Mouse (Mus musculus): ENCODE measurements around the gene Raet1e.
"Not testable (repeated sequence)": the region's sequence is repeated elsewhere in the genome, so short reads cannot be mapped to it uniquely, and the experiment has no call there.

- not testable (repeated sequence) for TF ChIP-seq CTCF, POLR2A (IDR thresholded peaks at IDR 0.05; ENCODE audit: insufficient read depth, low read depth, low read length)
Measured at GRCm38 (mm10) chr10:22166025-22166424, 7.7 kb downstream of the Raet1e start.

All from olfactory bulb, adult 2 months (tissue).